In the genomic region with DNA sequence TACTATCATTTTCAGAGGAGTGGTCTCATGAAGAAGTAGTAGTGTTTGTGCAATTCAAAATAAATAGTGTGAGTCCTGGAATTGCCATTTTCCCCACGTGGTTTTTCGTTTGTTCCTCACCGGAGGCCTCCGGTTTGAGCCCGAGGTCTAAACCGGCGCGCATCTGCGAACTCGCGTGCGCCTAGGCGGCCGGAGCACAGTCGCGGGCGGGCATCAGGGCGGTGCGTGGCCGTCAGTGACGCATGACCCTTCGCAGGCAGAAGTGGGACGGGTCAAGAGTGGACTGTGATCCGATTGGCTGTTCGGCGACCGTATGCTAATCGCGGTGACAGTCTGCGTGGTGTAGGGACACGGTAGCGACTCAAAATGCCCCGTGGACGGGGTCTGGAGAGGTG, we compare ENCODE assay signal across 8 mouse cellular contexts. TPM values are rescaled to one million over a fixed set of nuclear protein-coding genes. Genes with fewer than 3 reads are reported as not detected.
DNase-seq lines count a peak whose midpoint lies in the region; ATAC-seq lines count a peak whose summit lies in the region.
"Not testable (repeated sequence)": the region's sequence is repeated elsewhere in the genome, so short reads cannot be mapped to it uniquely, and the experiment has no call there.

No protein-coding gene starts in this region.

- not testable (repeated sequence) for H3K27me3 ChIP-seq in embryonic facial prominence, embryonic 13.5 days; limb, embryonic 10.5 days (ENCODE audit: low read depth, poor library complexity, severe bottlenecking); midbrain, embryonic 12.5 days

- H3K4me1 ChIP-seq in embryonic facial prominence, embryonic 13.5 days; midbrain, embryonic 12.5 days: not testable (repeated sequence)
- peaks cover 14% of the 10 kb centered on the region for H3K4me1 ChIP-seq in limb, embryonic 10.5 days

- DNase-seq in adrenal gland, postnatal 25 days = peak; percentile 89
- peak; percentile 97 to 98 for DNase-seq in heart, adult 18-20 months
- peak; percentile 94 for DNase-seq in kidney, adult 18-20 months
- peak; percentile 74 for DNase-seq in limb, embryonic 10.5 days (ENCODE audit: low spot score)
- DNase-seq in skeletal muscle tissue, adult 2 months (ENCODE audit: low read depth, low spot score) = peak; percentile 91
- peak; percentile 76 for DNase-seq in yolk sac, embryonic 10.5 days (ENCODE audit: low spot score)

- peak overlapping the region; percentile 59 for H3K4me2 ChIP-seq in embryonic facial prominence, embryonic 13.5 days
- H3K4me2 ChIP-seq in midbrain, embryonic 12.5 days (replicated peaks) = peak overlapping the region; percentile 59

- peak; percentile 88 for ATAC-seq in embryonic facial prominence, embryonic 13.5 days (ENCODE audit: insufficient number of reproducible peaks, insufficient read depth, low FRiP score, low TSS enrichment, low read depth)
- peak; percentile 96 for ATAC-seq in midbrain, embryonic 12.5 days (ENCODE audit: low FRiP score, low read depth)

- peak overlapping the region; percentile 24; the same call in 1 of the 2 replicates for H3K27ac ChIP-seq in embryonic facial prominence, embryonic 13.5 days
- peak overlapping the region; percentile 80 for H3K27ac ChIP-seq in limb, embryonic 10.5 days
- H3K27ac ChIP-seq in midbrain, embryonic 12.5 days (replicated peaks) = peak overlapping the region; percentile 52

- peak overlapping the region; percentile 49; the same call in 1 of the 2 replicates for H3K9ac ChIP-seq in embryonic facial prominence, embryonic 13.5 days
- H3K9ac ChIP-seq in midbrain, embryonic 12.5 days (replicated peaks) = peak overlapping the region; percentile 43; the same call in 1 of the 2 replicates

- H3K9me3 ChIP-seq in embryonic facial prominence, embryonic 13.5 days; limb, embryonic 10.5 days (replicated peaks); midbrain, embryonic 12.5 days: not testable (repeated sequence)

- WGBS in embryonic facial prominence, embryonic 13.5 days = under 1% methylated on average over 33 of the region's 34 CpGs
- under 1% methylated on average over 34 of the region's 34 CpGs for WGBS in limb, embryonic 10.5 days
- whole genome bisulfite sequencing in midbrain, embryonic 12.5 days = under 1% methylated on average over 32 of the region's 34 CpGs

- H3K36me3 ChIP-seq in embryonic facial prominence, embryonic 13.5 days; limb, embryonic 10.5 days; midbrain, embryonic 12.5 days: not testable (repeated sequence)

- peak overlapping the region; percentile 41 for H3K4me3 ChIP-seq in embryonic facial prominence, embryonic 13.5 days
- H3K4me3 ChIP-seq in limb, embryonic 10.5 days = peak overlapping the region; percentile 48
- H3K4me3 ChIP-seq in midbrain, embryonic 12.5 days = peak overlapping the region; percentile 35

RNA-seq across cellular contexts. Expression of a gene that starts 43.2 kb away (rescaled TPM):
- total RNA-seq in adrenal gland, postnatal 25 days (2021) = 0.19 and 1.1 TPM in 2 replicates
- polyA plus RNA-seq in embryonic facial prominence, embryonic 13.5 days (2015; fragmentation: Nextera tagmentation; extraction: Ambion mirVana) = 0.04 and 0.26 TPM in 2 replicates
- under 1 TPM; 0.07 to 0.15 TPM for total RNA-seq in heart, adult 18-20 months (2021)
- polyA plus RNA-seq in limb, embryonic 10.5 days (2016; fragmentation: Nextera tagmentation; extraction: Ambion mirVana) = 0.16 and 0.33 TPM in 2 replicates
- polyA plus RNA-seq in midbrain, embryonic 12.5 days (2016; fragmentation: Nextera tagmentation; extraction: Ambion mirVana) = 0.60 TPM in 1 of 2 replicates, not detected in the other

RNA-seq across cellular contexts. Expression of a gene that starts 43.3 kb away (rescaled TPM):
- 2.0 and 3.2 TPM in 2 replicates for total RNA-seq in adrenal gland, postnatal 25 days (2021)
- polyA plus RNA-seq in embryonic facial prominence, embryonic 13.5 days (2015; fragmentation: Nextera tagmentation; extraction: Ambion mirVana) = 8.2 and 9.3 TPM in 2 replicates
- 1 to 10 TPM; 1.8 to 1.9 TPM for total RNA-seq in heart, adult 18-20 months (2021)
- 11.5 and 15.4 TPM in 2 replicates for polyA plus RNA-seq in limb, embryonic 10.5 days (2016; fragmentation: Nextera tagmentation; extraction: Ambion mirVana)
- 9.8 and 12.0 TPM in 2 replicates for polyA plus RNA-seq in midbrain, embryonic 12.5 days (2016; fragmentation: Nextera tagmentation; extraction: Ambion mirVana)

Comparison
In these comparisons a context has a peak if more than half of its experiments do, and no peak if none do; other contexts are left out.
1. Peak in every context shown above with its lines: DNase-seq, ATAC-seq, H3K4me3 ChIP-seq and H3K27ac ChIP-seq.
2. H3K27ac ChIP-seq: peak in every context shown above with its lines; median percentile 80 in limb, embryonic 10.5 days; 52 in midbrain, embryonic 12.5 days; 24 in embryonic facial prominence, embryonic 13.5 days.